Mouse (Mus musculus) kidney, postnatal 0 days (tissue): ENCODE data around the gene Gm12845. TPM values are rescaled to one million over a fixed set of nuclear protein-coding genes. Genes with fewer than 3 reads are reported as not detected.
"Not testable (repeated sequence)": the region's sequence is repeated elsewhere in the genome, so short reads cannot be mapped to it uniquely, and the experiment has no call there.

Experiments used
- ATAC-seq: fragments of 200-750 bp; cut with Nextera tagmentation; replicated peaks from 2 replicates; pipeline ENCODE4 v1.8.0; 2017; ENCODE audit warnings: low read depth, moderate number of reproducible peaks, moderate TSS enrichment, moderate library complexity; ENCODE audit not compliant: low FRiP score
- DNase-seq: peaks from one replicate; pipeline ENCODE4 v3.0.0-alpha.2; 2016; ENCODE audit warnings: low spot score
- H3K27ac ChIP-seq: fragments of 300-500 bp; sonication (generic); 2 replicates; pipeline ENCODE4 v1.5.1; 2014; ENCODE audit warnings: mild to moderate bottlenecking
- H3K27me3 ChIP-seq: fragments of 300-500 bp; sonication (generic); 2 replicates; pipeline ENCODE4 v1.6.1; 2014; ENCODE audit warnings: low read length, mixed read lengths; ENCODE audit not compliant: insufficient read depth
- H3K36me3 ChIP-seq: fragments of 300-500 bp; sonication (generic); 2 replicates; pipeline ENCODE4 v1.6.1; 2014; ENCODE audit warnings: low read length, mixed read lengths; ENCODE audit not compliant: insufficient read depth
- H3K4me1 ChIP-seq: fragments of 300-500 bp; sonication (generic); replicated peaks from 2 replicates; pipeline ENCODE4 v1.6.1; 2014; ENCODE audit warnings: antibody characterized with exemption, low read length, mixed read lengths; ENCODE audit not compliant: insufficient read depth
- H3K4me2 ChIP-seq: fragments of 300-500 bp; sonication (generic); 2 replicates; pipeline ENCODE4 v1.6.1; 2014; ENCODE audit warnings: mild to moderate bottlenecking, low read length, moderate library complexity, mixed read lengths
- H3K4me3 ChIP-seq: fragments of 300-500 bp; sonication (generic); replicated peaks from 2 replicates; pipeline ENCODE4 v1.5.1; 2014; ENCODE audit warnings: low read depth, low read length
- H3K9ac ChIP-seq: fragments of 300-500 bp; sonication (generic); 2 replicates; pipeline ENCODE4 v1.6.1; 2014; ENCODE audit warnings: low read depth, low read length
- H3K9me3 ChIP-seq: fragments of 300-500 bp; sonication (generic); replicated peaks from 2 replicates; pipeline ENCODE4 v1.6.1; 2016; ENCODE audit warnings: low read length, inconsistent platforms, mixed read lengths
- CTCF ChIP-seq: IDR thresholded peaks from 2 replicates; pipeline ENCODE4 v1.5.1; 2016; ENCODE audit warnings: antibody characterized with exemption, low read depth, mild to moderate bottlenecking, moderate library complexity
- WGBS: fragments of 180-500 bp; shearing (Covaris S2); extraction: QIAGEN DNeasy Blood & Tissue Kit; methylation state at CpG from one replicate; pipeline ENCODE4 v1.1.7; 2014; 5-methylcytosine and 5-hydroxymethylcytosine counted together
- polyA plus RNA-seq: library from polyadenylated mRNA; unstranded; fragments of >200 nt; fragmentation: Nextera tagmentation; extraction: Ambion mirVana; gene quantifications from 2 replicates; pipeline ENCODE4 v1.2.1, GENCODE M21; 2015

Gene Gm12845
- polyA plus RNA-seq, 1 experiment from 2014 or later = not detected

- no peak for ATAC-seq
- peak; percentile 50; the same call in 1 of the 2 replicates for TF ChIP-seq CTCF
- no peak overlapping the region for H3K27ac ChIP-seq
- no peaks in the 10 kb centered on the region for H3K36me3 ChIP-seq
- H3K4me2 ChIP-seq = no peak overlapping the region
- H3K9me3 ChIP-seq = no peaks in the 10 kb centered on the region
- no peak overlapping the region for H3K4me3 ChIP-seq
- no peaks in the 10 kb centered on the region for H3K4me1 ChIP-seq
- no peak overlapping the region for H3K9ac ChIP-seq
- peak; percentile 2 for DNase-seq
- no peaks in the 10 kb centered on the region for H3K27me3 ChIP-seq
- 44% methylated on average over 8 of the region's 8 CpGs for WGBS
Measured at GRCm38 (mm10) chr4:117737559-117737958, 13.3 kb downstream of the Gm12845 start.

GRCm38 (mm10) chr4:117752469-117752868 is 28.3 kb downstream of the Gm12845 start:
- WGBS = 53% methylated on average over 5 of the region's 5 CpGs
- not testable (repeated sequence) for H3K4me2 ChIP-seq, H3K4me3 ChIP-seq, H3K36me3 ChIP-seq, H3K4me1 ChIP-seq, H3K9ac ChIP-seq, H3K27me3 ChIP-seq, H3K9me3 ChIP-seq, ATAC-seq, DNase-seq, H3K27ac ChIP-seq

- no peak overlapping the region for H3K4me3 ChIP-seq
- H3K4me1 ChIP-seq = no peaks in the 10 kb centered on the region
- H3K9me3 ChIP-seq = no peaks in the 10 kb centered on the region
- H3K27me3 ChIP-seq = no peaks in the 10 kb centered on the region
- H3K4me2 ChIP-seq = no peak overlapping the region
- ATAC-seq (no peak), DNase-seq (no peak)
- H3K27ac ChIP-seq = no peak overlapping the region
- WGBS = 90% methylated on average over 5 of the region's 5 CpGs
- no peak for TF ChIP-seq CTCF
- no peaks in the 10 kb centered on the region for H3K36me3 ChIP-seq
- H3K9ac ChIP-seq = no peak overlapping the region
Measured at GRCm38 (mm10) chr4:117760151-117760550, 35.9 kb downstream of the Gm12845 start.

- no peak for DNase-seq
- no peak within 1 kb of the TSS for H3K4me3 ChIP-seq
- no peak within 1 kb of the TSS for H3K27ac ChIP-seq
- ATAC-seq = no peak
- no peaks in the 10 kb centered on the region for H3K27me3 ChIP-seq
- no peak within 1 kb of the TSS for H3K4me2 ChIP-seq
- H3K36me3 ChIP-seq = no peaks in the 10 kb centered on the region
- H3K9ac ChIP-seq = no peak within 1 kb of the TSS
- H3K4me1 ChIP-seq = no peaks in the 10 kb centered on the region
- no peaks in the 10 kb centered on the region for H3K9me3 ChIP-seq
- no peak for TF ChIP-seq CTCF
- 83% methylated on average over 11 of the region's 12 CpGs for WGBS
Measured at GRCm38 (mm10) chr4:117765416-117765815, 41.2 kb downstream of the Gm12845 start, which contains the start of gene Klf17. Gene Klf17, minus strand, starts transcription at chr4:117765648.

GRCm38 (mm10) chr4:117770935-117771334 is 46.7 kb downstream of the Gm12845 start:
- no peak for ATAC-seq
- no peaks in the 10 kb centered on the region for H3K27me3 ChIP-seq
- H3K9me3 ChIP-seq = no peaks in the 10 kb centered on the region
- H3K4me1 ChIP-seq = no peaks in the 10 kb centered on the region
- no peak overlapping the region for H3K9ac ChIP-seq
- 17% methylated on average over 5 of the region's 5 CpGs for WGBS
- H3K4me2 ChIP-seq = no peak overlapping the region
- H3K4me3 ChIP-seq = no peak overlapping the region
- peak; percentile 75 for TF ChIP-seq CTCF
- no peak overlapping the region for H3K27ac ChIP-seq
- H3K36me3 ChIP-seq = no peaks in the 10 kb centered on the region
- peak; percentile 83 for DNase-seq

GRCm38 (mm10) chr4:117772960-117773359 is 48.7 kb downstream of the Gm12845 start:
- WGBS = 34% methylated on average over 9 of the region's 9 CpGs
- Histone ChIP-seq H3K27me3 (no peaks in the 10 kb centered on the region), H3K36me3 (no peaks in the 10 kb centered on the region), H3K4me1 (no peaks in the 10 kb centered on the region), H3K27ac (no peak overlapping the region), H3K4me2 (no peak overlapping the region), H3K9ac (no peak overlapping the region), H3K4me3 (no peak overlapping the region), H3K9me3 (no peaks in the 10 kb centered on the region)
- ATAC-seq (no peak), DNase-seq (no peak)
- TF ChIP-seq CTCF = no peak

Other genes starting within 250 kb of the Gm12845 start
- 60.8 and 62.1 TPM in 2 replicates for gene Rnf220, start 227.4 kb upstream of the Gm12845 start, polyA plus RNA-seq
- 114 and 127 TPM in 2 replicates for gene Eri3, start 174.0 kb upstream of the Gm12845 start, polyA plus RNA-seq
- 46.6 and 49.3 TPM in 2 replicates for gene Dmap1, start 42.1 kb upstream of the Gm12845 start, polyA plus RNA-seq
- not detected in 2 replicates for gene Klf17, start 41.2 kb downstream of the Gm12845 start, polyA plus RNA-seq
- 8.6 and 9.0 TPM in 2 replicates for gene Slc6a9, start 110.1 kb downstream of the Gm12845 start, polyA plus RNA-seq
- 0.97 and 1.1 TPM in 2 replicates for gene Ccdc24, start 148.1 kb downstream of the Gm12845 start, polyA plus RNA-seq
- 17.1 and 18.2 TPM in 2 replicates for gene B4galt2, start 159.1 kb downstream of the Gm12845 start, polyA plus RNA-seq
- 374 and 379 TPM in 2 replicates for gene Atp6v0b, start 162.9 kb downstream of the Gm12845 start, polyA plus RNA-seq
- gene Dph2, start 167.6 kb downstream of the Gm12845 start, polyA plus RNA-seq = 12.5 and 14.2 TPM in 2 replicates
- 27.9 and 31.5 TPM in 2 replicates for gene Ipo13, start 190.6 kb downstream of the Gm12845 start, polyA plus RNA-seq
- 2.6 and 2.8 TPM in 2 replicates for gene Artn, start 205.4 kb downstream of the Gm12845 start, polyA plus RNA-seq